Mouse (Mus musculus): ENCODE results near the gene Erp44.

DNA sequence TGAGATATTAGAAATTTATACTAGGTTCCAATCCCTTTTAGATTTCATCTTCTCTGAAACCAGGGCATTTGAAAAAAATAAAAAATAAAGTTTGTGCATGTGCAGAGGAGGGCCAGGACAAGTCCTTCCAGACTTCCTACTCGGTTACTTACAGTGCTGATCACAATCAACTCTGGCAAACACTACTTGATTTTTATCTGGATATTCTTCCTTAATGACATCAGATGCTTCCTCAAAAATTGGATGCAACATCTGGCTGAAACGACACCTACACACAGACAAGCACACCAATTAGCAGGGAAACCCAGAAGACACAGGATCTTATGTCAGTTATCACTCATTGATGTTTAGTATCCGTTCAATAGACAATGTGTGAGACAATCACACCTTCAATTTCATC, 42.6 kb downstream of the Erp44 start:
- TF ChIP-seq POLR2A (IDR thresholded peaks at IDR 0.05; ENCODE audit: extremely low read depth, insufficient read depth, low read length), result no peak
- TF ChIP-seq CTCF (IDR thresholded peaks at IDR 0.05; ENCODE audit: extremely low read depth, insufficient read depth, low read length), result no peak
